Mouse (Mus musculus) embryo, embryonic 11.5 days (tissue): ENCODE data around the gene Dtx2.
"Not testable (repeated sequence)": the region's sequence is repeated elsewhere in the genome, so short reads cannot be mapped to it uniquely, and the experiment has no call there.

Source experiments
- DNase-seq: peaks from one replicate; pipeline ENCODE4 v3.0.0-alpha.2; 2012; ENCODE audit warnings: low read depth, low spot score

Gene Dtx2

DNA sequence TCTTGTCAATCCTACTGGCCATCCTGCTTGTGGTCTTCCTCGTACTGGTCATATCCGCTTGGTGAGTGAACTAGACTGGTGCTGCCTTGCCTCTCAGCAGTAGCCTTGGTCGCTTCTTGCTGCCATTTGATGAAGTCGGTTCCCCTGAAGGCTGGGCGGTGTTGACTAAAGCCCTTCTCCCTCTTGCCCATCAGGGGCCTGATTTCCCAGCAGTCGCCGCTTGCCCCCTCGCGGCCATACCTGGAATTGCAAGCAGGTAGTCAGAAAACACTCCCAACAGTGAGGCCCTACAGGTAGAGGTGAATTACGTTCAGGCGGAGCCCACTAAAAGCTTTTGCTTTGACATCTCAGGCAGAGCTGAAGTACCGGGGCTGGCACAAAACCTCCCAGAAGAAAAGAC, 67.0 kb downstream of the Dtx2 start:
- no peak for DNase-seq

DNA sequence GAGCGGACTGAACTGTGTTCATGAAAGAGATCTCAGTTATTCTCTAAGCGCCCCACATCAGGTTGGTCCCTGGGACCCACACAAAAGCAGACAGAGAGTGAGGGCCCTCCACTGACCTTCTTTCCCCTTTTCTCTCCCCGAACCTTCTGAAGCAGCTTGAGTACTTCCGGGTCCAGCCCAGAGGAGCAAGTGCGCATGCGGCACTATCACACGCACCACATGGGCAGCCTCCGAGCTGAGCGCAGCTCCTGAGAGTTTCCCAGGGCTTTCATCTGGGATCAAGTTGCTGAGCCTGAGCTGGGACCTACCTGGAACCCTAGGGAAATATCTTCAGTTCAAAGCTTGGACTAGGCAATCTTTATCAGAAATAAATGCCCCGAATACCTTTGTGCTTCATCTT, 69.3 kb downstream of the Dtx2 start:
- no peak for DNase-seq

DNA sequence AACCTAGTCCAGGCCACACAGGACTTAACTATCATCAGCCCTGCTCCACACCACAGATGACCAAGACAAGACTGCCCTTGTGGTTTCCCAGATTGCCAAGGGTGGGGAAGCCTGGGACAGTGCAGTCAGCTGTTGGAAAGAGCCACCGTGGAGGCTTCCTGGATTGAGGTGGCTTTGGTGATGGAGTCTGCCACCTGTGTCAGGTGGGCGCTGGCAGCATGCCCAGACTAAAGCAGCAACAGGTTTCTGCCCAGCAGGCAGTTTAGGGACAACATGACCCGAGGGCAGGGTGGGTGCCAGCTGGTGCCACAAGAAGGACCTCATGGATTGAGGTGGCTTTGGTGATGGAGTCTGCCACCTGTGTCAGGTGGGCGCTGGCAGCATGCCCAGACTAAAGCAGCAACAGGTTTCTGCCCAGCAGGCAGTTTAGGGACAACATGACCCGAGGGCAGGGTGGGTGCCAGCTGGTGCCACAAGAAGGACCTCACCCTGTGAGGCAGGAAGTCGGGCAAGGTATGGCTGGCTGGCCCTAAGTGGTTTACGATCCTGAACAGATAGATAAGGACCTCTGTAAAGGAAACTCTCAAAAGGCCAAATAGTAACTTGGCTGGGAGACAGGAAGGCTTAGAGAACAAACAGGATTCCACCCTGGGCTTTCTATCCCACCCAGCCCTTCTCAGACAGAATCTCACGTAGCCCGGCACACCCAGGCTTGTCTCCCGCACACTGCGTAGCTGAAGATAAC, 72.0 kb downstream of the Dtx2 start:
- not testable (repeated sequence) for DNase-seq

DNA sequence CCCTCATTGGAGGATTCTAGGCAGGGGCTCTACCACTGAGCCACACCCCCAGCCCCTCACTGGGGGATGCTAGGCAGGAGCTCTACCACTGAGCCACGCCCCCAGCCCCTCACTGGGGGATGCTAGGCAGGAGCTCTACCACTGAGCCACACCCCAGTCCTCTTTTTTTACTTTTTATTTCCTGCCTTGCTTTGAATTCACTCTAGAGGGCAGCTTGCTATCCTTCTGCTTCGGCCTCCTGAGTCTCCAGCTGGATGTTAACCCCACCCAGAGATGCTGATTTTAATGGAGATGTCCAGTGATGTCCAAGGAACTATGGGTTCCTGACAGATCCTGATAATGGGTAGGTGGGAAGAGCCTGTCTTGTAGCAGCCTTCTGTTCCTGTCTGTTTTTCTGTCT, 74.8 kb downstream of the Dtx2 start:
- DNase-seq: no peak

DNA sequence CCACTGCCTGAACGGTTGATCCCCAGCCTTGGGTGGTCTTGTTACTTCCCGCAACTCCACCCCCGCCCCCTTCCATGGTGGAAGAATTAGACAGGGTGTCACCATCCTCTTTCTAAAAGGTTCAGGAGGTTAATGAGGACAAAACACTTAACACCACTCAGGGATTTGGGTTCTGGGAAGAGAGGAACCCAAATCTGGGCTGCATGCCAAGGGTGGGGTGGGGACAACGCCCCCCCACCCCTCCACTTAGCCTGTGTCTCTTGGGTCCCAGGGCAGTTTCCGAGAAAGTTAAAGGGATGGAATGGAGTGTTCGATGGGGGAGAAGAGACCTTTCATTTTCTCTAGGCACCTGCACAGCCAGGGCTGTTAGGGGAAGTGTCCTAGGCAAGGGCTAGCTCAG, 78.5 kb downstream of the Dtx2 start:
- no peak for DNase-seq

DNA sequence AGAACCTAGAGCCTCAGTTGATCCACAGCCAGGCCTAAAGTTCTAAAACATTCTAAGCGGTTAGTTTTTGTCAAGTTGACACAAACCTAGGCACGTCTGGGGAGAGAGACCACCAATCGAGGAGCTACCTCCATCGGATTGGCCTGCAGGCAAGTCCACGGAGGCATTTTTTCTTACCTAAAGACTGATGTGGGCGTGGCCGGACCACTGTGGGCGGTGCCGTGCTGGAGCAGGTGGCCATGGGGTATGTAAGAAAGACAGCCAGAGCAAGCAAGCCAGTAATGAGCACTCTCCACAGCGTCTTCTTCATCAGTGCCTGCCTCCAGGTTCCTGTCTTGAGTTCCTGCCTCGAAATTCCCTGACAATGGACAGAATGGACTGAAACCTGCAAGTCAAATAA, 78.9 kb downstream of the Dtx2 start:
- no peak for DNase-seq

DNA sequence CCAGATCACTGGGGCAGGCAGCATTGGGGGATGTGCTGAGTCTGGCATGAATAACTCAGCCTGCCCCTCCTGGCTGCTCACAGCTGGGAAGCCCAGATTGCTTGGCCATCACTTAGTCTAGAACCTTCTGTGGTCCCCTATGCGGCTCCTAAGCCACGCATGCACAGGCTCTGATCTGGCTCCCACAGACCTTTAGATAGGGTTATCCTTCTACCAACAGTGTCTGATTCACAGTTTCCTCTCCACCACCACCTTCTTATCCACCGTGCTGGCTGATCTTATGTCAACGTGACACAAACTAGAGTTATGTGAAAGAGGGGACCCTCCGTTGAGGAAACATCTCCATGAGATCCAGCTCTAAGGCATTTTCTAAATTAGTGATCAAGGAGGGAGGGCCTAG, 80.5 kb downstream of the Dtx2 start:
- DNase-seq: no peak

DNA sequence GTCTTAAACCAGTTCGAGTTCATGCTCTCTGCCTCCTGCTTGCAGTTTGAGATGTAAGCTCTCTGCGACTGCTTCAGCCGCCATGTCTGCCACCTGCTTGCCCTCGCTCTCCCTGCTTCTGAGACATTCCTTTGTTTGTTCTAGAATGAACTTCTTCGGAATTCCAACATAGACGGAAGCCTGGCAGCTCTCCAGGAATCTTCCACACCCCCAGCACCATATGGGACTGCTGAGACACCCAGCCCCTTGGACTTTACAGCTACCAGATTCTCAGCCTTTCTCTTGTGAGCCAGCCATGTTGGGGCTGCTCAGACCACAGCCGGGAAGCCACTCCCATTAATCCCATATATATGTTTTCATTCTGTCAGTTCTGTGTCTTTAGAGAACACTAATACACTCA, 81.7 kb downstream of the Dtx2 start:
- DNase-seq: no peak

DNA sequence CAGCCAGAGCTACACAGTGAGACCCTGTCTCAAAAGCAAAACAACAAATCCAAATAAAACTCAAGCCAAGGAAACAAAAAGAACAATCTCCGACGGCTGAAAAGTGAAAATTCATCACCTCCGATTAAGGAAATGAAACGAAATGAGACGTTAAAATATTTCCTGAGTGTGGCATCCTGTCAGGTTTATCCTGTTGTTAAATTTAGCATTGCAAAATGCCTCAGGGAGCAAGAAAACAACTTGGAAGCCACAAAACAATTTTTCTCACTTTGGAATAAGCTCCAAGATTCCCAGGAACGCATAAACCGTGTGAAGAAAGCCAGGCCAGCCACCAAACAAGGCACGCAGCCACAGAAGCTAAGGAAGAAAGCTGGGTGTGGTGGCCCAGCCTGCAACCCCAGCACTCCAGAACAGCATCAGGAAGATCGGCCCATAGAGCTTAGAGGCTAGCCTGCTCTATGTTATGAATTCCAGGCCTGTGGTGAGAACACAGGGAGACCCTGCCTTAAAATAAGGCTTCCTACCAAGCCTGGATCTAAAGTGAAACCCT, 82.5 kb downstream of the Dtx2 start:
- DNase-seq: no peak

DNA sequence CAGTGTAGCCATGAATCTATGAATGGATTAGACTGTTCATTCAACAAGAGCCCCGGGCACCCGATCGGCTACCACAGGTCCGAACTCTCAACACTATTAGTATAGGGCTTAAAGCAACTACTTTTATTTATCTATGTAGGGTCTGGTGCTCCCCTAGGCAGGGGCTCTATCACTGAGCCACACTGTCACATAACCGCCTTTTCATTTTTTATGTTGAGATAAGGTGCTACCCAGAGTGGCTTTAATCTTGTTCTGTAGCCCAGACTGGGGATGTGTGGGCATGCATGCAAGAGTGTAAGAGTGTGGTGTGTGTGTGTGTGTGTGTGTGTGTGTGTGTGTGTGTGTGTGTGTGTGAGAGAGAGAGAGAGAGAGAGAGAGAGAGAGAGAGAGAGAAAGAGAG, 83.5 kb downstream of the Dtx2 start:
- no peak for DNase-seq

DNA sequence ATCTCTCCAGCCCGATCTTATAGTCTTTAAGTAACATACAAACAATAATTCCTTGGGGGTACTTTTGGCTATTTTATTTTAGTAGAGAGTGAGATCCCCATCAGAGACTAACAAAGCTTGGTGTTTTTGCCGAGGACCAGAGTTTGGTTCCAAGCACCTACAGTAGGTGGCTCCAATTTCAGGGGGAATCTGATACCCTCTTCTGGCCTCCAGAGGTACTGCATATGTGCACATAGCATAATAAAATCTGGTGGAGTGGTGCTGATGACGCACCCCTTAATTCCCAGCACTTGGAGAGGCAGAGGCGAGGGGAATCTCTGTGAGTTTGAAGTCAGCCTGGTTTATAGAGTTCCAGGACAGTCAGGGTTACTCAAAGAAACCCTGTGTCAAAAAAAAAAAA, 87.7 kb downstream of the Dtx2 start:
- no peak for DNase-seq
